Mouse (Mus musculus) lung, postnatal 25 days (tissue): ENCODE data around the gene Slc17a7.
"Not testable (repeated sequence)": the region's sequence is repeated elsewhere in the genome, so short reads cannot be mapped to it uniquely, and the experiment has no call there.

Source experiments
- DNase-seq: peaks from one replicate; pipeline ENCODE4 v3.0.0; 2022; ENCODE audit warnings: low spot score

The Slc17a7 gene

DNA sequence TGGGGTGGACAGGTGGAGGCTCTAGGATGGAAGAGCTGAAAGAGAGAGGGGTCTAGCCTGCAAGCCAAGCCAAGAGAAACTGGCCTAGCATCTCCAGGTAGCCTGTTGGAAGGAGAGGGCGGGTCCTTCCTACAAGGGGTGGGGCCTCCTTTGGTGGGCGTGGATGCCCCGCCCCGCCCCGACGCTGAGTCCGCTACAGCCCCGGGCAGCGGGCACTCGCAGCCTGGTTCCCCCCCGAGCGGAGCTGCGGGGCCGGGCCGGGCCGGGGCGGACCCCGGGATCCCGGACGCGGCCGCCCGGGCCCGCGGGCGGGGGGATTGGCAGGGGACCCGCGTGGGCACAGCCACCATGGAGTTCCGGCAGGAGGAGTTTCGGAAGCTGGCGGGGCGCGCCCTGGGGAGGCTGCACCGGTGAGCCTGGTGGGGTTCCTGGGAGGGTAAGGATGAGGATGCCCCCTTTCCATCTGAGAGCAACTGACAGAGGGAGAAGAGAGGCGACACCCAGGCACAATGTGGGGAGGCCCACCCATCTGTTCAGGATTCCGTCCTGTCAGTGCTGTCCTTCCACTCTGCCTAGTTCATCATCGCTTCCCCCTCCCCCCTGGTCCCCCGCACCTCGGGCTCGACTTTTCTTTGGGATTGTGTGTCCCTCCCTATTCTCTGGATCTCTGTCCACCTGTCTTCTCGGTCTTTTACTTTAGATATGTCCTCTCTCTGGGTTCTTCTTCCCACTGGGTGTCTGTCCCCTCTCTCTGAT, at the start of gene Slc17a7:
Gene Slc17a7 (plus strand): TSS at position 215 of the 756 bp plus-strand sequence.
- peak; percentile 28 for DNase-seq

DNA sequence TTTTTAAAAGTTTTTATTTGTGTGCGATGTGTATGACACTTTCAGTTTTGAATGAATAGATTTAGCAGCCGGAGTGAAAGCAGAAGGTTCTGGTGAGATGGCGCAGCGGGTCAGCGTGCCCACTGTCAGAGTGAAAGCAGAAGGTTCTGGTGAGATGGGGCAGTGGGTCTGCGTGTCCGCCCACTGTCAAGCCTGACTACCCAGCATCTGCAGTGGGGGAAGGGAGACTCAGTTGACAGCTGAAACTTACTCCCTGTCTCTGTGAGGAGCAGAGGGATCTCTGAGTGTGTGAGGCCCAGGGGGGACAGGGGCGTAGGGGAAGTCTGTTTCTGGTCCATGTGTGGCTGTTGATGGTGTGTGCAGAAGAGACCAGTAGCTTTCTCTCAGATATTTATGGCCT, 46.2 kb upstream of the Slc17a7 start:
- DNase-seq, result no peak

DNA sequence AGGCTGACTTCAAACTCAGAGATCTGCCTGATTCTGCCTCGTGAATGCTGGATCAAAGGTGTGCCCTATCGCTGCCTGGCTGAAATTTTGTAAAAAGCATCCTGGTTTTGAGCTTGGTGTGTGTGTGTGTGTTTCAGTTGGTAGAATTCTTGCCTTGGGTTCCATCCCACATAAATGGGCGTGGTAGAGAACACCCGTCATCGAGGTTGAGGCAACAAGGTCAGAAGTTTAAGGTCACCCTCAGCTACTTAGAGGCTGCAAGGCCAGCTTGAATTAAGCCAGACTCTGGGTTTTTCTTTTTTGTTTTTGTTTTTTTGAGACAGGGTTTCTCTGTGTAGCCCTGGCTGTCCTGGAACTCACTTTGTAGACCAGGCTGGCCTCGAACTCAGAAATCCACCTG, 45.4 kb upstream of the Slc17a7 start:
- DNase-seq, result no peak

DNA sequence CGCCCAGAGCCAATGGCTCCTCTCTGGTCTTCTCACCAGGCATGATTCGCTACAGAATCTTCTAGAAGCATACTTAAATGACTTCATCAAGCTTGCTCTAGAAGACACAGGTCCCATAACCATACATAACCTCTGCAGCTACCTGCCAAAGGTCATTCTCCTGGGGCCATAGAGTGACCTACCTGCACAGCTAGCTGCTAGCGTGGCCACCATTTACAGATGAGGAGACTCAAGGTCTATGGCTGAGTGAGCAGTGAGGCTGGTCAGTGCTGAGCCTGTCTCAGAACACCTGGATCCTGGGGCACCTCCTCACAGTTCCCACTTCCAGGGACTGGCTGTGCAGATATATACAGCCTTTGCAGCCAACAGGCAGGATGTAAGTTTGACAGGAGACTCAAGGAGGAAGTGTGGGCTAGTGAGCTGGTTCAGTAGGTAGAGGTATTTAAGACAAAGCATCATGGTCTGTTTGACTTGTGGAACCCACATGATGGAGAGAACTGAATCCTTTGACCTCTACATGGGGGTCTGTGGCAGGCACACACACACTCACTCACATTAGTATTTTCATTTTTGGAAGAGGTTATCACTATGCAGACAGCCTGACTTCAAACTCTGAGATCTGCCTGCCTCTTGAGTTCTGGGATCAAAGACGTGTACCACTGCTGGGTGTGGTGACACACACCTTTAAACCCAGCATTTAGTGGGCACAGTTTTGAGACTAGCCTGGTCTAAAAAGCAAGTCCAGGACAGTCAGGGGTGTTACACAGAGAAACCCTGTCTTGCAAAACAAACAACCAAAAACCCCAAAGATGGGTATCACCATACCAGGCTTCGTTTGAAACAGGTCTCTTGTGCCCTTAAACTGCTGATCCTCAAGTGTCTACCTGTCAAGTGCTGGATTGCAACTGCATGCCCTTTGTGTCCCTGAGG, 43.7 kb upstream of the Slc17a7 start:
- DNase-seq, result no peak

DNA sequence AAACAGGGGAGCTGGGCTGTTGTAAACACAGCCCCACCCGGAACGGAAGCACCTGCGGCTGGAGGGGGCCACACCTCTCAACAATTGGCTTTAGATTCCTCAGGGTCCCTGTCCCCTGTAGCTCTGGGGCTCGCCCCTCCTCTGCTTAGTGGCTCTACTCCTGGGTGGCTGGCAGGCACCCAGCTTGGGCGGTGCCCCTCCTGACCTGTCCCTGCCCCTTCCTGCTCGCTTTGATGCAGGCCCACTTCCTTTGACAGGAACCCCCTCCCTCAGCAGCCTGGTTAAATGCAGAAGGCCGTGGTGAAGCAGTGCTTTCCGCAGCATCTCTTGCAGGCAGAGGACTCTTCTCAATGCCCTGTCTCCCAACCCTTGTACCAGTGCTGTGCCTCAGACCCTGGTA, 42.3 kb upstream of the Slc17a7 start:
- peak; percentile 86 for DNase-seq

DNA sequence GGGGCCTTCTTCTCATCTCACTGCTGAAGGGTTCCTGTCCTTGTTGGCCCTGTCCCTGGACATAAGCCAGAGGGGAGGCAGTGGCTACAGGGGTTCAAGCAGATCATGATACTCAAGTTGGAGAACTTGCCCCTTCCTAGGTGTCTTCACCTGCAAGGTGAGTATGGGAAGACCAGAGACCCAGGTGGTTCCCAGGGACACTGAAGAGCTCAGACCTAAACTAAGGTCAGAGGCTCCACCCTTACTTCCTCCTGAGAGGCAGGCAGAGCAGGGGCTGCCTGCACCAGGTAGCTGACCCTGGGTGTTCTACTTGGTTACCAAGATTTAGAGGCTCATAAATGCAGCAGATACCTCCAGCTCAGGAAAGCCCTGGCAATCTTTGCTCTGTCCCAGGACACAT, 41.8 kb upstream of the Slc17a7 start:
- no peak for DNase-seq

DNA sequence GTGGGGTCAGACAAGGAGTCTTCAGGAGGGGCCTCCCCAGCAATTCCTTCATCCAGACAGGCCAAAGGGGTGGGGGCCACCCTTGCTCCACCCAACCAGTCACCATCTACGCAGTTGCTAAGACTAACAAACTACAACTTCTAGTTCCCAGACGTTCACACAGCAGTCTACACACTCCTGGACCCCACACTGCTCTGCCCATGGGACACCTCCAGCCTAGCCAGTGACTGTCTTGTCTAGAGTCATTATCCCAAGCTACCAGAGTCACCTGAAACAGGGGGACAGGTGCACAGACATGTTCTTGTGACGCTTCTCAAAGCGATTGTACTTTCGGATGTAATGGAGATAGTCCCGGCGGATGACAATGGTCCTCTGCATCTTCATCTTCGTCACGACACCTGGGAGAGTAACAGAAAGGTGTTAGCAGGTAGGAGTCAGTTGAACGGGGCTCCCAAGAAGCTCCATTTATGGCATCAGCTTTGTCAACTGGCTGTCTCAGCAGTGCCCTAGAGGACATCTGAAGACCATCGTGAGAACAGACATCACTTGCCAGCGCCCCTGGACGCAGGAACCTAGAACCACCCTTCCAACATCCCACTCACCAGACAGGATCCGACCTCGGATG, 41.1 kb upstream of the Slc17a7 start:
- DNase-seq, result no peak

DNA sequence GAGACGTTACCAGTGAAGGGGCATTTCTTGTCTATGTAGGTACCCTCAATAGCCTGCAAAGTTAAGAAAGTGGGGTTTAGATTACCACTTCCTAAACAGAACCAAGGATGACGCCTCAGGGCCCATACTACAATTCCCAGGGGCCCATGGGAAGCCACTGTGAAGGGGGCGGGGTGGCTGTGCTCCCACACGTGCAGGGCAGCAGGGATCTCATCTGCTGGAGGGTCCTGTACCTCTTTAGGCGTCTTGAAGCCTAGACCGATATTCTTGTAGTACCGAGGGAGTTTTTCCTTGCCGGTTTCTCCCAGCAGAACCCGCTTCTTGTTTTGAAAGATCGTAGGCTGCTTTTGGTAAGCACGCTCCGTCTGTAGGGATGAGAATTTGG, 40.6 kb upstream of the Slc17a7 start:
- DNase-seq, result no peak

DNA sequence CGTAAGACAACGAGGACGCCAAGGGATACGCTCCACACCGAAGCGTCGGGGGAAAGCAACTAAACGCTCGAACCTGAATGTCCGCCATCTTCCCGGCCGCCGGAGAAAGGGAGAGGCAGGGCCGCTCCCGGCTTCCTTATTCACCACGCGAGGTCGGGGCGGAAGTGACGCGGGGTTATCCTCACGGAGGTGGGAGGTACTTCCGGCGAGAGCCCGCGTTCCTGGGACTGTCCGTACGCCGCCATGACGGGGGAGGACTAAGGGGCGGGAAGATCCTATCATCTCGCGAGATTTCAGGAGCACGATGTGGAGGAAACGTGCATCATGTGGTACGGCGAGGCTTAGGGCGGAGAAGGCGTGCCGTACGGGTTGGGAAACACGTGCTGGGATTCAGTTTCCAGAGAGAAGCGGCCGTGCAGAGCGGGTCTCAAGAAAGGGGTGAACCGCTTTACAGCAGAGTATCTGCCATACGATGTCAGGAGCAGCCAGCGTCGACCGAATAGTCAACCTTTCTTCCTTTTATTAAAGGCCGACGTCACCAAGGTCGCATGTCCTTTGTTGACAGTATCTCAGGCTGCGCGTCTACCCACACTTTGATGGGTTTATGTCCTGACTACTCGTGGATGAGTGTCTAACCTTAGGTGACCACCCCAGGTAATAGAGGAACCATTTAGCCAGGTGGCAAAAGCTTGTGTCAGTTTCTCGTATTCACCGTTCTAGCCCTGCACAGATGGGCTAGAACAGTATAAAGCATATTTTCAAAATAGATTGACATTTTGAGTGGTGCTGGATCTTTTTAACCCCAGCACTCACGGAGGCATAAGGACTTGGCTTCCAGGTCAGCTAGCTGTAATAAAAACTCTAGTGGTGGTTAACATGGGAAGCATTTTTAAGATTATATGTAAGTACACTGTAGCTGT, 39.3 kb upstream of the Slc17a7 start, which contains the start of gene Rps11:
Gene Rps11 (minus strand): TSS at position 216 of the 920 bp plus-strand sequence.
- peak; percentile 100 for DNase-seq

DNA sequence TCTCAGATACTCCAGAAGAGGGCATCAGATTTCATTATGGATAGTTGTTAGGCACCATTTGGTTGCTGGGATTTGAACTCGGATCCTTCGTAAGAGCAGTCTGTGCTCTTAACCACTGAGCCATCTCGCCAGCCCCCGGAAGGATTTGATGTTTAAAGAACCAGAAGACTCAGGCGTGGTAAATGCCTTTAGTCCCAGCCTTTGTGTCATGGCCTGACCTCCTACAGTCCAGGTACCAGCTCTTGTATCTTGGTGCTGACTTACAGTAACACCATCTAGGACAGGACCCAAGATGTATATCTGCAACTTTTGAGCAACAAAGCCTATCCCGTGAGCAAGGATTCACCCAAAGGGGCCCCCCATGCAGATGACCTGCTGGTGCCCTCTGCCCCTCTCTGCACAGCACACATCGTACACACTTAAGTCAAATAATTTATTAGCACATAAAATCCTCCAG, 38.6 kb upstream of the Slc17a7 start:
- no peak for DNase-seq

DNA sequence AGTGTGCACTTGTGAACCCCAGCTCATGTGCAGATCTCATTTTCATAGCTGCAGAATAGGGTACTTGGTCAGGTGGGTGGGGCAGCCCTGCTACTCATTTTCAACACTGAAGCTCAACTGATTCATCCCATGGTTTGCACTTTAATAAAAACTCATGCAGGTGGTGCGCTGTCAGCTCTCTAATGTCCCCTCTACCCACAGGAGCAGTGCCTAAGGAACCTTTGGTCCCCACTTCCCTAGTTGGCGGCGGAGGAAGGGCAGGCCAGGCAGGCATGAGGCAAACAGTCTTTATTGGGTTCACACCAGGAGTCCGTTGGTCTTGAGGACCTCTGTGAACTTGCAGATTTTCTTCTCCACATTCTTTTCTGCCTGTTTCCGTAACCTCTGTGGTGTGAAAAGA, 38.1 kb upstream of the Slc17a7 start:
- DNase-seq, result not testable (repeated sequence)

DNA sequence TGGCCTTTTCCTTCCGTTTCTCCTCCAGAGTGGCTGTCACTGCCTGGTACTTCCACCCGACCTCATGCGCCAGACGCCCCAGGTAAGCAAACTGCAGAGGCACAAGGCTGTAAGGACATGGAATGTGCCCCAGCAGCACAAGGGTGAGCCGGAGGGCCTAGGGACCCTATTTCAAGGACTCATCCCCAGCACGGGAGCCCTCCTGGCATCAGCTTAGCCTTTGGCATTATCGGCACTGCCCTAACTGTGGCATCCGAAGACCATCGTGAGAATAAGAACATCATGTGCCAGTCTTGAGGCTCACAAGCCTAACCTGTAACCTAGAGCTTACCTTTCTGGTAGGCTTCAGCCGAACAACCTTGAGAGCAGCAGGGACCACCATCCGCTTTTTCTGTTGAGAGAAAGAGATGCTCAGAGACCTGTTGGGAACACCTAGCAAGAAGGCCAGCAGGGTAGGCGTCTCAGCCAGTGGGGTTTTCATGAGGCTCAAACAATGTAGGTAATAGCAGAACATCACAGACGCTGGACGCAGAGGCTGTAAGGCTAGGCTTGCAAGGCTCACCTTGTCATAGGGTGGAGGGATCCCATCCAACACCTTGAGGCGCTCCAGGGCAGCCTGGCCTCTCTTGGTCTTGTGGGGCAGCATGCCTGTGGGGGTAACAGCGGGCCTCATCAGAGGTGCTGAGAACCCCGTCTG, 37.5 kb upstream of the Slc17a7 start:
- no peak for DNase-seq

DNA sequence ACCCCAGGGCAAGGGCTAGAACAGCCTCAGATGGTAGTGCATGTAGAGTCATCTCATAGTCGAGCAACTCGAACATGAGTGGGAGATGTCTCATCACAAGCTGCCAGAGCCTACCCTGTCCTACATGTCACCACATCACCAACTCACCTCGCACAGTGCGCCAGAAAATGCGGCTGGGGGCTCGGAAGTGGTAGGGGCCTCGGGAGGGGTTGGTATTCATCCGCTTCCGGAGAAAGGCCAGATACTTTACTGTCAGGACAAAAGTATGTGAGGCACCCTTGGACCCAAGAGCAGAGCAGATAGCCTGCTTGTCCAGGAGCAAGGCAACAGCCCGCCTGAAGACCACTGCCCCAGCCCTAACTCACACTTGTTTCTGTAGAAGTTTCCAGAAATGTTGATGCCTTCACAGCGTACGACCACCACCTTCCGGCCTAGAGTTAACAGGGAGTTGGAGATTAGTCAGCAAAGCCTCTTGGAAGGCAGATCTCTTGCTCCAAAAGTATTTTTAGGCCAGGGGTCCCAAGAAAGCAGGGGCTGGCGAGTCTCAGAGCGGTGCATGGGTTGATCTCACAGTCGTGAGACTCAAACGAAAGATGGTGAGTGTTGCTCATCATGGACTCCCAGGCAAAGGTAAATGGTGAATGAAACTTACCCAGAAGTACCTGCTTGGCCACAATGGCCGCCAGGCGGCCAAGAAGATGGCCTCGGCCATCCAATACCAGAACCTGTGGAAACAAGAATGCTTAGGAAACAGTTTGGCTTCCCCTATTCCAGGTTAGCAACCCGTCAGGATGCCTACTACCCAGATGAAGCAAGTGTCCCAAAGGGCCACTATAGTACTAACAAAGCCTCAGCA, 36.7 kb upstream of the Slc17a7 start:
- no peak for DNase-seq

DNA sequence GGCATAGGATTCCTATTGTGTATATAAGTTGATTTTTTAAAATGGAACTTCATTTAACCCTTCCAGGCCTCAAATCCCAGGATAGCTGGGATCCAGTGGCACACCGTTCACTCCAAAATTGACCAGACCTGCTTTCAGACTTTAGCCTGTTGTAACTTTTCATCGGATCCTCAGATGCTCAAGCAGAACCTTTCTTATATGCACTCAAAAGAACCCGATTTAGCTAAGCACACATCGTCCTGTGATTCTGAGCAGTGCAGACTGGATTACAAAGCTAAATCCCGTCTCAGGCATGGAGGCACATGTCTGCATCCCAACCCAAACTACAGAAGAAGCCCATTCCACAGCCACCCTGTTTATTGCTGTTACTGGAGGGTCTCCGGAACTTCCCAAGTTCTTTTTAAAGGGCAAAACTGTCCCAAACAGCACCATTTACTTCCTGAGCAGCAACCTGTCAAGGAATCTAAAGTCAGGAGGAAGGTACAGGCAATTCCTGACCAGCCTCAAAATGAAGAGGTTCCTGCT, 36.0 kb upstream of the Slc17a7 start:
- no peak for DNase-seq

DNA sequence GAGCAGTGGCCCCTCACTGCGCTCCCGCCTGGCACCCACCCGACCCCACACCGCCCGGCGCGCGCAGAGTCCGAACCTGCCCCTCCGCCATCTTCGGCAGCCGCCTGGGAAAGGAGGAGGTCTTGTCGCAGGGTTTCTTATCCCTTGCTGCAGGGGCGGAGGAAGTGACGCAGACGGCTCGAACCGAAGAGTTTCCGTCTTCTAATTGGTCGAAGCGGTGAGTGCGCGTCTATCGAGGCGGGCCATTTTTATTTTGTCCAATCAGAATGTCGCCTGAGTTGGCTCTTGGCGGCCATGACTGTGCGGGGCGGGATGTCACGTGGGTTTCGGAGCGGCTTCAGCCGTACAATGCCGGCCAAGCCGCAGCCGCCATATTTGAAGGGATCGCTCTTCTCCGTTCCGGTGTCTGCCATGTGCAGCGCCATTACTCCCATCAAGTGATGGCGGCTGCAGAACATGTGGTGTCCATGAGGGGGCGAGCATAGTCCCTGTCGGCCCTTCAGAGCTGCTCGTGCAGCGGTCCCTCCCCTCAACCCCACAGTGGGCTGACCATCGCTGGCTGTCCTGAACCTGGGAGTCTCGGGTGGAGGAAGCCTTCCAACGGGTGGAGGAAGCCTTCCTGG, 35.0 kb upstream of the Slc17a7 start, which contains the start of gene Rpl13a:
Gene Rpl13a (minus strand): TSS at position 138 of the 623 bp plus-strand sequence.
- DNase-seq, result peak; percentile 99

DNA sequence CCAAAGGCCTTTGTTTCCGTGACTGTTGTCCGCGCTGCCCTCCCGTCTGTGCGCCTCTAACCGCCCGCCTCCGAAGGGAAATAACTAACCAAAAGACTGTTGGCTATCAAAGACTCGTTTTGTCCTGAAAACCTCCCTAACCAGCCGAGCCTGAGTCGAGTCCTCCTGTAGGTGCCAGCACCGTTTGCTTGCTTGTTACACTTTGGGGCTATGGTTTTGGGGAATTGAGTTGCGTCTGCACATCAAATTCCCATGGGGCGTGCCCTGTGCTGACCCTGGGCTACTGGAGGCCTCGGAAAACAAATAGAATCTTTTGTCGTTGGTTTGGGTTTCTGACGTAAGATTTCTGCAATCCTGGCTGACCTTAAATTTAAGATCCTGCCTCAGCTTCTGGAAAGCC, 34.4 kb upstream of the Slc17a7 start:
- DNase-seq, result no peak

DNA sequence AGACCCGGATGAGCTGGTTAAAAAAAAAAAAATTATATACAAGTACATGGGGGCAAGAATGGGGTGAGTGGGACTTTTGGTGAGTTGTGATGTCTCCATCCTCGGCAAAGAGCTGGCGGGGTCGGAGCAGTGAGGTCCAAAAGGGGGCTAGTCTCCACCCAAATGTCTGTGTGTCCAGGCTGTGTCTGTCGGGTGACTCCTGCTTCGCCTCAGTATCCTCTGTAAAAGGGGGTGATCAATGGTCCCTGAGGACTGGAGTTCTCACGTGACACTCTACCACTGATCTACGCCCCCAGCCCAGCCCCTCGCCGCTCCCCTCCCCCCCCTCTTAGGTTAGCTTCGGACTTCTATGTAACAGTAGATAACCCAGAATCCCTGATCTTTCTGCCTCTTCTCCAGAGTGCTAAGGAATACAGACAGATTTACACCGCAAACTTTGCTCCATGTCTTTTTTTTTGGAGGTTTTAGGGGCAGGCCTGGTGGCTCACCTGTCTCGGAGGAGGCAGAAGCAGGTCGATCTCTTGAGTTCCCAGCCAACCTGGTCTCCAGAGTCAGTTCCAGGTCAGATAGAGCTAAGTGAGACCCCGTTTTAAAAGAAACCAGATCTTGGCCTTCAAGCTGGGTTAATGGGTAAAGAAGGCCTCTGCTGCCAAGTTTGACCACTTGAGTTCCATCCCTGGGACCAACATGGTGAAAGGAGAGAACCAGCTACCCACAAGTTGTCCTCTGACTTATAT, 33.8 kb upstream of the Slc17a7 start:
- DNase-seq, result no peak

DNA sequence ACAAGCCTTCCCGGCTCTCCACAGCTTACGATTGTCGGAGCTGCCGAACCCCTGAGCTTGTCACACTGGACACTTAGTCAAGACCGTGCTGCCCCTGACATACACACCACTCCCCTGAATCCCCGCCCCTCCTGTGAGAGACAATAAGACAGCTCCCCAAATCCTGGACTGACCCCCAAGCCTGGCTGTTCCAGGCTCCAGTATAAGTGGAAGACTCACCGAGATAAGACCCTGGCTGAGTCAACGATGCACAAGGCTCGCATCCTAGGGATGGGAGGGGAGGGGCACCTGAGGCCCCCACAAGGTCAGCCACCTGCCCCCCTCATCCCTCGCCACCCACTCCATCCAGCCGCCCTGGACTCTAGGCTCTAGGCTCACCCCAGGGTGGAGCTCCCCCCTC, 31.9 kb upstream of the Slc17a7 start:
- DNase-seq, result no peak
